In genomic region chr9:43984181-43985062, GRCm38 (mm10) we compare ENCODE assay signal across 8 mouse cellular contexts. TPM values are rescaled to one million over a fixed set of nuclear protein-coding genes. Genes with fewer than 3 reads are reported as not detected.
DNase-seq lines count a peak whose midpoint lies in the region; ATAC-seq and TF ChIP-seq lines count a peak whose summit lies in the region.

No protein-coding gene starts in this region.

- intact Hi-C loops in left cerebral cortex, postnatal 14 days (cut with DNase I) = loop anchor here (5.0 to 10.0 kb wide), 3 partner anchors 78 to 250 kb away; partner anchors contain the start of genes C1qtnf5 and Cbl

- peak; percentile 98 for TF ChIP-seq CTCF in midbrain, postnatal 0 days (IDR thresholded peaks at IDR 0.05)

- no peaks in the 10 kb centered on the region for H3K9me3 ChIP-seq in liver, embryonic 12.5 days (replicated peaks)
- no peaks in the 10 kb centered on the region for H3K9me3 ChIP-seq in intestine, embryonic 15.5 days
- H3K9me3 ChIP-seq in midbrain, postnatal 0 days (ENCODE audit: low read length) = no peaks in the 10 kb centered on the region

- H3K4me3 ChIP-seq in liver, embryonic 12.5 days = no peak overlapping the region
- H3K4me3 ChIP-seq in intestine, embryonic 15.5 days (replicated peaks) = no peak overlapping the region
- no peak overlapping the region for H3K4me3 ChIP-seq in midbrain, postnatal 0 days (ENCODE audit: low read depth, low read length)

- peaks cover 3% of the 10 kb centered on the region; the same call in 1 of the 2 replicates for H3K27me3 ChIP-seq in liver, embryonic 12.5 days (replicated peaks)
- no peaks in the 10 kb centered on the region for H3K27me3 ChIP-seq in intestine, embryonic 15.5 days (replicated peaks)
- no peaks in the 10 kb centered on the region for H3K27me3 ChIP-seq in midbrain, postnatal 0 days (ENCODE audit: insufficient read depth, low read length)

- WGBS in liver, embryonic 12.5 days (ENCODE audit: insufficient replicate concordance) = 44% methylated on average over 8 of the region's 8 CpGs
- 46% methylated on average over 8 of the region's 8 CpGs for WGBS in intestine, embryonic 15.5 days
- 46% methylated on average over 7 of the region's 8 CpGs for WGBS in midbrain, postnatal 0 days

- H3K27ac ChIP-seq in liver, embryonic 12.5 days = no peak overlapping the region
- no peak overlapping the region for H3K27ac ChIP-seq in intestine, embryonic 15.5 days
- H3K27ac ChIP-seq in midbrain, postnatal 0 days (ENCODE audit: low read depth, low read length) = no peak overlapping the region

- no peaks in the 10 kb centered on the region for H3K36me3 ChIP-seq in liver, embryonic 12.5 days
- no peaks in the 10 kb centered on the region for H3K36me3 ChIP-seq in intestine, embryonic 15.5 days
- H3K36me3 ChIP-seq in midbrain, postnatal 0 days (ENCODE audit: insufficient read depth, low read length) = no peaks in the 10 kb centered on the region

- no peak for ATAC-seq in liver, embryonic 12.5 days
- peak; percentile 83 for ATAC-seq in common myeloid progenitor, adult 5-6 weeks (replicated peaks; ENCODE audit: low read depth, poor library complexity, severe bottlenecking)
- ATAC-seq in intestine, embryonic 15.5 days = peak; percentile 29; the same call in 1 of the 2 replicates
- ATAC-seq in midbrain, postnatal 0 days (ENCODE audit: low FRiP score) = peak; percentile 55; the same call in 1 of the 2 replicates

- H3K4me2 ChIP-seq in liver, embryonic 12.5 days = no peak overlapping the region
- no peak overlapping the region for H3K4me2 ChIP-seq in intestine, embryonic 15.5 days (replicated peaks)
- H3K4me2 ChIP-seq in midbrain, postnatal 0 days (ENCODE audit: low read depth, low read length, poor library complexity, severe bottlenecking) = no peak overlapping the region

- no peak overlapping the region for H3K9ac ChIP-seq in liver, embryonic 12.5 days
- H3K9ac ChIP-seq in intestine, embryonic 15.5 days = no peak overlapping the region
- no peak overlapping the region for H3K9ac ChIP-seq in midbrain, postnatal 0 days (replicated peaks; ENCODE audit: low read length, poor library complexity, severe bottlenecking)

- peak; percentile 65 for DNase-seq in liver
- DNase-seq in gastrocnemius, postnatal 10 days = peak; percentile 84
- peak; percentile 92 to 94 for DNase-seq in left cerebral cortex, postnatal 14 days (ENCODE audit: low spot score in 2 of 2)
- peak; percentile 90 for DNase-seq in midbrain, postnatal 0 days (ENCODE audit: low spot score)
- DNase-seq in spleen, postnatal 36 days (ENCODE audit: low spot score in 2 of 2) = peak; percentile 46 to 63

- no peaks in the 10 kb centered on the region; the same call in 1 of the 2 replicates for H3K4me1 ChIP-seq in liver, embryonic 12.5 days
- H3K4me1 ChIP-seq in intestine, embryonic 15.5 days (replicated peaks) = peaks cover 13% of the 10 kb centered on the region
- no peaks in the 10 kb centered on the region for H3K4me1 ChIP-seq in midbrain, postnatal 0 days (ENCODE audit: insufficient read depth, low read length)

RNA-seq across cellular contexts. Expression of gene Thy1, which starts 58.8 kb away (rescaled TPM):
- 0.19 and 0.20 TPM in 2 replicates for polyA plus RNA-seq in liver, embryonic 12.5 days (2016; fragmentation: Nextera tagmentation; extraction: Ambion mirVana)
- 0.78 and 4.3 TPM in 2 replicates for total RNA-seq in common myeloid progenitor, adult 5-6 weeks (2017)
- total RNA-seq in gastrocnemius, postnatal 10 days (2021) = 10 to 100 TPM; 42.5 to 44.6 TPM
- polyA plus RNA-seq in intestine, embryonic 15.5 days (2015; fragmentation: Nextera tagmentation; extraction: Ambion mirVana) = 1.8 and 2.1 TPM in 2 replicates
- 100 to 1,000 TPM; 854 to 877 TPM for total RNA-seq in left cerebral cortex, postnatal 14 days (2021)
- total RNA-seq in midbrain, postnatal 0 days (2014; rRNA removed) = 52.8 and 98.0 TPM in 2 replicates
- 24.7 and 28.8 TPM in 2 replicates for polyA plus RNA-seq in midbrain, postnatal 0 days (2015; fragmentation: Nextera tagmentation; extraction: Ambion mirVana)
